Mouse (Mus musculus) cerebellum, adult 8-10 months (tissue): Measurements from ENCODE around the gene Gm10100.
"Not testable (repeated sequence)": the region's sequence is repeated elsewhere in the genome, so short reads cannot be mapped to it uniquely, and the experiment has no call there.

Experiments
- DNase-seq: peaks from one replicate; pipeline ENCODE4 v3.0.0; 2022

Gene Gm10100

DNA sequence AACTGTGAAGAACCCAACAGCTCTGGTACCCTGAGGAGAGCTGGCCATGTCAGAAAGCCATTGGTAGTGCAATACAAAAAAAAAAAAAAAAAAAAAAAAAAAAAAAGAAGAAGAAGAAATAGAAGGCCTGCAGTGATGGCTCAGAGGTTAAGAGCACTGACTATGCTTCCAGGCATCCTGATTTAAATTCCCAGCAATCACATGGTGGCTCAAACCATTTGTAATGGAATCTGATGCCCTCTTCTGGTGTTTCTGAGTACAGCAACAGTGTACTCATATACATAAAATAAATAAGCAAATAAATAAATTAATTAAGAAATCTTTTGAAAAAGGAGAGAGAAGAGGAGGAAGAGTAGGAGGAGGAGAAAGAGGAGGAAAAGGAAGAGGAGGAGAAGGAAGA is 27.2 kb downstream of the Gm10100 start:
- DNase-seq, result no peak

DNA sequence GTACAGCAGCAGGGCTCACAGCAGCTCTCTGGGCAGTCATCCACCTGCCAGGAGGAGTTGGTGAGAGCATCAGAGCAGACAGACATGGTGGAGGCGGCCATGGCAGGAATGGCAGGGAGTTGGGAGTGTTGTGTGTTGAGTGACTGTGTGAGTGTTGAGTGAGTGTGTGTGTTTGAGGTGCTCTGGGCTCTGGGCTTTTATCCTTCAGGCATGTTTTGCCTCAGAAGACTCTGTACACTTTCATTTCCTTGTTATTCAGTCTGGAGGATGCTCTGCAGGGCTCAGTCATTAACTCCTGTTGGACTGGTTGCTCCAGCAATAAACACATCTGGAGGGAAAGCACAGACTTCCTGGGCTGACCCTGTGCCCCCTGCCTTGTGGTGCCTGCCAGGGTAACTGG is 33.3 kb downstream of the Gm10100 start, which contains the start of gene Gm3233:
Gene Gm3233, minus strand, starts transcription at position 101 of the 400 bp plus-strand sequence.
- DNase-seq, result not testable (repeated sequence)

DNA sequence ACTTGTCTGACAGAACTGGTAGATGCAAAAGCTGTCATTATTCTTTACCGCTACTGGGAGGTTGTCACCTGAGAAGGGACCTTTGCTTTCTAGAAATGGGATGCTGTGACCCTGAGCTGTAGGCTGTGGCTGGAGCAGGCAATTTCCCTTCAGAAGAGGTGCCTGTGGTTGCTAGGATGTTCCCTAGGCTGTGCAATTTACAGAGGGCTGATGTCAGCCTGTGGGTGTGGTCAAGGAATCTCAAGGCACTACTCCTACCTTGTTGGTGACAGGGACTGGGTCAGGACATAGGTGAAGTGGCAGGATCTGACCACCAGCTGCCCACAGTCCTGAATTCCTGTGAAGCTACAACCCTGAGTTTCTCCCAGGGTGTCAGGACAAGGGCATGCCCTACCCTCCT is 43.4 kb downstream of the Gm10100 start:
- DNase-seq, result no peak

DNA sequence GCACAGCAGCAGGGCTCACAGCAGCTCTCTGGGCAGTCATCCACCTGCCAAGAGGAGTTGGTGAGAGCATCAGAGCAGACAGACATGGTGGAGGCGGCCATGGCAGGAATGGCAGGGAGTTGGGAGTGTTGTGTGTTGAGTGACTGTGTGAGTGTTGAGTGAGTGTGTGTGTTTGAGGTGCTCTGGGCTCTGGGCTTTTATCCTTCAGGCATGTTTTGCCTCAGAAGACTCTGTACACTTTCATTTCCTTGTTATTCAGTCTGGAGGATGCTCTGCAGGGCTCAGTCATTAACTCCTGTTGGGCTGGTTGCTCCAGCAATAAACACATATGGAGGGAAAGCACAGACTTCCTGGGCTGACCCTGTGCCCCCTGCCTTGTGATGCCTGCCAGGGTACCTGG is 44.9 kb downstream of the Gm10100 start, which contains the start of gene Gm3238:
Gene Gm3238, minus strand, starts transcription at position 101 of the 400 bp plus-strand sequence.
- DNase-seq, result not testable (repeated sequence)

DNA sequence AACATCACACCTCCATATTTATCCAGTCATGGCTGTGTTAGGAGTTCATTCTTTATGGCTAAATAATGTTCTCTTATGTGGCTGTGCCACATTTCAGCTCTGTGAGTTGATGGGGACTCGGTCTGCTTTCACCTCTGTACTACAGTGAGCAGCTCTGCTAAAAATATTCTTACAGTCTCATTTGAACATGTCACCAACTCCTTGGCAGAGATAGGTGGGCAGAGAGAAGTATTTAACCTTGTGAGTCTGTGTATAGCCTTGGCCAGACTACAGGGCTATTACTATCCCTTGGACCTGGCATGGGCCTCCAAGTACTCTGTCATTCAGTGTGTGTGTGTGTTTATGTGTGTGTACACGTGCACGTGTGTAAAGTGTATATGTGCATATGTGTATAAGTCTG is 45.9 kb downstream of the Gm10100 start:
- DNase-seq, result not testable (repeated sequence)
